Mouse (Mus musculus) mouse trophoblast stem cell (cell line): ENCODE results near the gene Nmur1.
"Not testable (repeated sequence)": the region's sequence is repeated elsewhere in the genome, so short reads cannot be mapped to it uniquely, and the experiment has no call there.

Experiments used
- in situ Hi-C, 2 experiments: fragments of 300-500 bp; cut with MseI, MboI; formaldehyde crosslinking; loops; 2 replicates in 1 of 2; 3 replicates in 1 of 2; pipeline ENCODE4 v1.15.1; 2025

Gene Nmur1

DNA sequence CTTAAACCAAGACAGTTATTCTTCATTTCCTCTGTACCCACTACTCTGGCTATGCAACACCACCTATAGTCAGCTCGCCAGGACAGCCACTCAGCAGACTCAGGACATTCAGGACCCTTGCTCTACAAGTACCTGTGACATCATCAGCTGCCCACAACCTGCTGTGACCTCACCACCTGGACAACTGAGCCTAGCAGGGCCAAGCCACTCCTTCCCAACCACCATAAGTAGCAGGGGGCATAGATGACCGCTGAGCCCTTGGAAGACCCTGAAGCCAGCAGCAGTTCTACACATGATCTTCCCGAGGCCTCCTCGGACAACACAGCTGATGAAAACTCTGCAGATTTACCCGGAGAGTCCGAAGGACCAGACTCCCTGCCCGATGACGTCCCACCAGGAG, at the start of gene Nmur1, which contains the start of gene Tex44:
Nmur1 (minus strand) TSS at position 101 of the 400 bp plus-strand sequence.
Tex44 (plus strand) TSS at position 202 of the 400 bp plus-strand sequence.
- in situ Hi-C loops = no loop called here

DNA sequence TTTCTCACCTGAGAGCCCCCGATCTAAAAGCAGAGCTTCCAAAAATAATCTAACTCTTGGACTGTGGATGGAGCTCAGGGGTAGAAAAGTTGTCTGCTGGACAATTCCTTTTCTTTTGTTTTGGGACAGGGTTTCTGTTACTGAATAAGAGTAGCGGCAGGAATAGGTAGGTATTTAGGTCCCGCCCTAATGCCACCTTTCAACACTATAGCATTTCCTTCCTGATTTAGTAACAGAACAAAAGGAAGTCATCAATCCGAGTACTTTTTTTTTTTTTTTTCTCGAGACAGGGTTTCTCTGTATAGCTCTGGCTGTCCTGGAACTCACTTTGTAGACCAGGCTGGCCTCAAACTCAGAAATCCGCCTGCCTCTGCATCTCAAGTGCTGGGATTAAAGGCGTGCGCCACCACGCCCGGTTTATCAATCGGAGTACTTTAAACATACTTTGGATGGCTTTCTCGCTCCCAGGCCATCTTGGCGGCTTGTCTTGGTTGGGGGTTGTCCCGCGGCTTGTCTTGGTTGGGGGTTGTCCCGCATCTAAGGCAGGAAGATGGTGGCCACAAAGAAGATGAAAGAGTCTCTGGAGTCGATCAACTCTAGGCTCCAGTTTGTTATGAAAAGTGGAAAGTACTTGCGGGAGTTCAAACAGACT, 47.2 kb upstream of the Nmur1 start:
- in situ Hi-C loops = no loop called here

DNA sequence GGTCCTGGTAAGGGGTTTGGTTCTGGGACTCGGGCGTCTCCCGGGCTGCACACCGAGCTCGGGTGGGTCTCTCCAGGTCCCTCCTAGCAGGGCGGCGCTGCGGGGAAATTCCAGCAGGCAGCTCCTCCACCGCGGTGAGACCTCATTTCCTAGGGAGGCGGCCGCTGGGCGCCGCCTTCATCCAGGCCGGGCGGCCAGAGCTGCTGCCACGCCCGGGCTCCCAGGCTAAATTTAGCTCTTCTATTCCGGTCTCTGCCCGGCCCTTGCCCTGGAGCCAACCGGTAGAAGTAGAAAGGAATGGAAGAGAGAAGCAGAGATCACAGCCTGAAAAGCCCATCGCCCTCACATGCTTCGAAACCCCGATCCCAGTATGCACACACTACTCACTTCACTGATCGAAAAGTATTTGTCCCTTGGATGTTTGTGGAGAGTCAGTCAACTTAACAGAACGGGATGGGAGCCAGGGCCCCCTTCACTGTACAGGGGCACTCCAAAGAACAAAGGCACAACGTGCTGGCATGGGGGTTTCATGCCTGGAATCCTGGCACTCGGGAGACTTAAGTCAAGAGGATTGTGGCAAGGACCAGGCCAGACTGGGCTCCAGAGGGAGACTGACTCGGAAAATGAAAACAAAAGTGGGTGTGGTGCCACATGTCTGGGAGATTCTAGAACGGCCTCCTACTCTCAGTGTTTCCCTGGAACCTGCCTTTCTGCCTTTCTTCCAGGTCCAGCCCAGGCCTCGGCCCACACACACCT, 46.3 kb upstream of the Nmur1 start:
- in situ Hi-C loops = no loop called here

DNA sequence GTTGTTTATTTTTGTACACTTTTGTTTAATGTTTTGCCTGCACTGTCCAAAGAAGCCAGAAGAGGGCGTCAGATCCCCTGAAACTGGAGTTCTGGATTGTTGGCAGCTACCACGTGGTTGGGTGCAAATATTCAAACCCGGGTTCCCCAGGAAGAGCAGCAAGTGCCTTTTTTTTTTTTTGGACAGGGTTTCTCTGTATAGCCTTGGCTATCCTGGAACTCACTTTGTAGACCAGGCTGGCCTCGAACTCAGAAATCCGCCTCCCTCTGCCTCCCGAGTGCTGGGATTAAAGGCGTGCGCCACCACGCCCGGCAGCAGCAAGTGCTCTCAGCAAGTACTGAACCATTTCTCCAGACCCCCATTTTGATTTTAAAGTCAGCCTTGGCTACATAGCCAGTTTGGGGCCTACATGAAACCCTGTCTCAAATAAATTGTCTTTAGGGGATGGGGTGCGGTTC, 45.5 kb upstream of the Nmur1 start:
- in situ Hi-C loops = not testable (repeated sequence)

- in situ Hi-C loops = no loop called here
These were observed 44.6 kb upstream of the Nmur1 start for GRCm38 (mm10) chr1:86470519-86471181.

- in situ Hi-C loops = no loop called here
These were observed 43.8 kb upstream of the Nmur1 start for GRCm38 (mm10) chr1:86469876-86470275.

DNA sequence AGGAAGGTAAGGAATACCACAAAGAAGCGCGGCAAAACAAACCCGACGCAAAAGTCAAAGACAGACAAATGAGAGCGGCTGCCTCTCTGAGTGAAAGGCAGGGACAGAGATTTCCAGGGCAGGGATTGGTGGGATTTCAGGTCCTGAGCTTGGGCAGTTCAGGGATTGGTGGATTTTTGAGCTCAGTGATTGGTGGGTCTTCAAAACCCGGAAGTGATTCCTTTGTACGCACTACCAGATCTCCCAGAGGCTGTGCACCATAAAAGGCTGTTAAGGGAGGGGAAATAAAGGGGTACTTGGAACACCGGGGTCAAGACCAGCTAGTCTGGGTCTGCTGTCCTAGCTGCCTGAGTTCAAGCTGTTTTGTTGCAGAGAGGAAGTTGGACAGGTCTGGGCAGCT, 41.4 kb upstream of the Nmur1 start:
- in situ Hi-C loops = no loop called here

- in situ Hi-C loops = no loop called here
These were observed 38.8 kb upstream of the Nmur1 start for GRCm38 (mm10) chr1:86464875-86465224.

- in situ Hi-C loops = no loop called here
These were observed 38.3 kb upstream of the Nmur1 start for GRCm38 (mm10) chr1:86464223-86464874.

- in situ Hi-C loops = no loop called here
These were observed 33.3 kb upstream of the Nmur1 start for GRCm38 (mm10) chr1:86459371-86459770.

DNA sequence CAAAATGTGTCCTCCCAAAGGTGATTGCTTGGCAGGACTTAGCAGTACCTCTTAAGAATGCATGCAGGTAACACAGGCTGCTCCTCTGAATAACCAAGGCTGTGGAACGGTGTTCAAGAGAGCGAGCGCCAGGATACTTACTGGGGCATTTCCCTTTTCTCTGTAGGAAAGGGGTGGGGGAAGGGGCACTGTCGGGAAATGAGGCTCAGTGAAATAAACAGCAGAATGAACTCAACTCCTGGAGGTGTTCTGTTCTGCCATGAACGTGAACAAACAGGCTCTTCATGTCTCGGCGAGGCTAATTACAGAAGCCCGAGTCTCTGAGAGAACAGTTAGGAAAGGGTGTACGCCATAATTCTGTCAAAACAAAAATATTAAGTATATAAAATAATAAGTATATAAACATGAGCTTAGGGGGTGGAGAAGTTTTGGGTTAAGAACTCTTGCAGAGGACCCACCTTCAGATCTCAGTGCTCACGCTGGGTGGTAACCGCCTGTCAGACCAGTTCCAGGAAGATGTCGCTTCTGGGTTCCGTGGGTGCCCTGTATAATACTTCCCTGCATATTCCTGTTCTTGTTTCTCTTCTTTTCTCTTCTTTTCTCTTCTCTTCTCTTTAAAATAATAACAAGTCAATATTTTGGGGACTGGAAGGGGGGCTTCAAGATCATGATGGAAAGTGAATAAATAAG, 31.0 kb upstream of the Nmur1 start:
- in situ Hi-C loops = no loop called here

DNA sequence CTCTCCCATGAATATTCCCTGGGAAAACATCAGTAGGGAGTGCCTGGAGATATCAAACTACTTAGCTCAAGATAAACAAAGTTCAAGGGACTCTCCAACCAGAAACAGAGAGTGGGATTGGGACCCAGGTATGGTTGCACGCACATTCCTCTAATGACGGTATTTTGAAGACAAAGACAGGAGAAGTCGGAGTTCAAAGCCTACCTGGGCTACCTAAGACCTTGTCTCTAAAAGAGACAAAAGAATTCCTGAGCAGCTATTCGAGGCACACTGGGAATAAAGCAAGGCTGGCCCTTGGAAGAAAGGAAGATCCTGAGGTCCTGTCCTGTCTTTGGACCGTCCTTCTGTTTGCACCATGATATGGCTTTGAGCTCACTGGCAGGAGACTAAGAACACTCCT, 26.7 kb upstream of the Nmur1 start:
- in situ Hi-C loops = no loop called here

- in situ Hi-C loops = no loop called here
These were observed 23.9 kb upstream of the Nmur1 start for GRCm38 (mm10) chr1:86449966-86450365.

GRCm38 (mm10) chr1:86448272-86448671, 22.2 kb upstream of the Nmur1 start:
- in situ Hi-C loops = no loop called here

DNA sequence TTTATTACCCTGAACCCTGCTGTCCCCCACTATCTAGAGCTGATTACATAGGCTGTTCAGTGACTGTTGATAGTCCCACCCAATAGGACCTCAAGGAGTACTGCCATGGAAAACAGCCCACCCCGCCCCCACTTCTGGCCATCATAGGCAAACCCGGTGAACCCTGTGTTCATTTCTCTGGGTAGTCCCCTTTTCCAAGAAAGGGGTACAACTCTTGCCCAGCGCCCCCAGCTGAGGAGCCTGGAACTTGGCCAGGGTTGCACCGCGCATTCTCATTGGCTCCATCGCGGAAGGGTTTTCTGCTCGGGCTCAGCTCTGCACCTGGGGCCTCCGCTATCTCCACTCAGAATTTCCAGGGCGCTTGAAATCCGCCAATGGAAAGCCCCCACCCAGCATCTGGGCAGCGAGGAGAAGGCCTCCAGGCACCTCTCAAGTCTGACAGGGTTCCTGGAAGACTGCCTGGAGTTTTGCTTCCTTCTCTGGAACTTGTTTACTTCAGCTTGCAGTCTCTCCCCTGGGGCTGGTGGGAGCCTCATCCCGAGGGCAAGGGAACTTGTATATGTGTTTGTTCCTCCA, 21.7 kb upstream of the Nmur1 start:
- in situ Hi-C loops = no loop called here

DNA sequence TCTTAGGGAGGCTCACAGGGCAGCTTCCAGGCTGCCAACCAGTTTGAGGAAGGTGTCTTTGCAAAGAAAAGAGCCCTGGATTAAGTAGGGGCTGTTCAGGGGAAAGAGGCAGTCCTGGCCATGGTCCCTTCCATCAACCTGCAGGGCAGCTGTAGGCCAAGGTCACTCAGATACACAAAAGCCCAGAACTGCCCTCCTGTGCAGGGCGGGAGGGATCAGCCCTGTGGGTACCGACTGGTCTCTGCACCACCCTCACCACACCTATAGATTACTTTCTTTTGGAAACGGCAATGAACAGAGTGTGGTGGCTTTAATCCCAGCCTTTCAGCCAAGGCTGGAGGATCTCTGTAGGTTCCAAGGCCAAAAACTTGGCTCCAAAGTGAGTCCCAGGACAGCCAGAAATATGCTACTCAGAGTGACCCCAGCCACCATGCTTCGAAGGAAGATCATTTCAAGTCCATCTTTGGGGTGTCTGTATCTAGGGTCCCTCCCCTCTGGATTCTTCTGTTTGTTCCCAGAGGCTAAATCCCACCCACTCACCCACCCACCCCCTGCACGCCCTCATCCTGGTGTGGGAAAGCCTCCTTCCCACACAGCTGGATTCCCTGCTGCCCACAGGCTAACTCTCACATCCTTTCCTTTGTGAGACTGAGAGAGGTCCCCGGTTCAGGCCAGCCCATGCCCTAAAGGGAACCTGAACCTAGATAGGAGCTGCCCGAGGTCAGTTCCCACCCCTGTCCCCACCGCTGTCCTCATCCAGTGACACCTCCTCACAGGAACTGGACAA, 17.6 kb upstream of the Nmur1 start:
- in situ Hi-C loops = no loop called here

- in situ Hi-C loops = no loop called here
These were observed 16.8 kb upstream of the Nmur1 start for GRCm38 (mm10) chr1:86442832-86443231.

- in situ Hi-C loops = no loop called here
These were observed 16.2 kb upstream of the Nmur1 start for GRCm38 (mm10) chr1:86441980-86442831.

DNA sequence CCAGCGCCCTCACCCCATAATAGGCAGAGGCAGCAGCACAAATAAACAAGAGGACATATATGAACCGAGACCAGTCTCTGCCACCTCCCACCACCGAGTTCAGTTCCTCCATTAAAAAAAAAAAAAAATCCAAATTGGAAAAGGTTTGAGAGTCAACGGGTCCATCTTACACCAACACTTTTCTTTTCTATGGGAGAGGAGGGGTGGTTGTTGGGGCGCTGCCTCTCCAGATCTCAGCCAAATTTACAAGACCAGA, 15.6 kb upstream of the Nmur1 start:
- in situ Hi-C loops = no loop called here
